Mouse (Mus musculus): ENCODE results near the gene Ccr8. TPM values are rescaled to one million over a fixed set of nuclear protein-coding genes. Genes with fewer than 3 reads are reported as not detected.
"Not testable (repeated sequence)": the region's sequence is repeated elsewhere in the genome, so short reads cannot be mapped to it uniquely, and the experiment has no call there.

The Ccr8 gene
- polyA plus RNA-seq, 1 experiment = 19.2 TPM

- Histone ChIP-seq H3K27ac (ENCODE audit: control insufficient read depth, insufficient read depth, low read length) (no peak overlapping the region), H3K36me3 (ENCODE audit: control insufficient read depth, insufficient read depth, low read length) (no peaks in the 10 kb centered on the region), H3K4me1 (replicated peaks; ENCODE audit: control insufficient read depth, insufficient read depth, low read length) (peaks cover 11% of the 10 kb centered on the region), H3K27me3 (ENCODE audit: control insufficient read depth, insufficient read depth, low read length) (no peaks in the 10 kb centered on the region), H3K4me3 (ENCODE audit: control insufficient read depth, insufficient read depth, low read length) (no peak overlapping the region)
- peak; percentile 61 for DNase-seq
- TF ChIP-seq CTCF (IDR thresholded peaks at IDR 0.05; ENCODE audit: borderline replicate concordance, control insufficient read depth, extremely low read depth, insufficient read depth, low read length, poor library complexity) = no peak; the same call in 1 of the 2 replicates
- TF ChIP-seq POLR2A (IDR thresholded peaks at IDR 0.05; ENCODE audit: control insufficient read depth, extremely low read depth, insufficient read depth, low read length, poor library complexity) = no peak
- WGBS = 27% methylated on average over 7 of the region's 7 CpGs
These were observed 6.8 kb downstream of the Ccr8 start for GRCm38 (mm10) chr9:120098682-120099081.

- no peak for TF ChIP-seq CTCF (IDR thresholded peaks at IDR 0.05; ENCODE audit: borderline replicate concordance, control insufficient read depth, extremely low read depth, insufficient read depth, low read length, poor library complexity)
- no peak for TF ChIP-seq POLR2A (IDR thresholded peaks at IDR 0.05; ENCODE audit: control insufficient read depth, extremely low read depth, insufficient read depth, low read length, poor library complexity)
- Histone ChIP-seq H3K27ac (ENCODE audit: control insufficient read depth, insufficient read depth, low read length) (no peak overlapping the region), H3K4me3 (ENCODE audit: control insufficient read depth, insufficient read depth, low read length) (no peak overlapping the region), H3K4me1 (replicated peaks; ENCODE audit: control insufficient read depth, insufficient read depth, low read length) (peaks cover 9% of the 10 kb centered on the region), H3K36me3 (ENCODE audit: control insufficient read depth, insufficient read depth, low read length) (no peaks in the 10 kb centered on the region), H3K27me3 (ENCODE audit: control insufficient read depth, insufficient read depth, low read length) (no peaks in the 10 kb centered on the region)
- no peak for DNase-seq
- 94% methylated on average over 8 of the region's 8 CpGs for WGBS
These were observed 7.4 kb downstream of the Ccr8 start for GRCm38 (mm10) chr9:120099304-120099703.

- Histone ChIP-seq H3K27me3 (ENCODE audit: control insufficient read depth, insufficient read depth, low read length) (no peaks in the 10 kb centered on the region), H3K27ac (ENCODE audit: control insufficient read depth, insufficient read depth, low read length) (no peak overlapping the region), H3K36me3 (ENCODE audit: control insufficient read depth, insufficient read depth, low read length) (no peaks in the 10 kb centered on the region), H3K4me1 (replicated peaks; ENCODE audit: control insufficient read depth, insufficient read depth, low read length) (peaks cover 3% of the 10 kb centered on the region), H3K4me3 (ENCODE audit: control insufficient read depth, insufficient read depth, low read length) (no peak overlapping the region)
- TF ChIP-seq CTCF (IDR thresholded peaks at IDR 0.05; ENCODE audit: borderline replicate concordance, control insufficient read depth, extremely low read depth, insufficient read depth, low read length, poor library complexity) (no peak), POLR2A (IDR thresholded peaks at IDR 0.05; ENCODE audit: control insufficient read depth, extremely low read depth, insufficient read depth, low read length, poor library complexity) (no peak)
- no peak for DNase-seq
- 95% methylated on average over 2 of the region's 2 CpGs for WGBS
These were observed 9.3 kb downstream of the Ccr8 start for GRCm38 (mm10) chr9:120101165-120101564.

DNA sequence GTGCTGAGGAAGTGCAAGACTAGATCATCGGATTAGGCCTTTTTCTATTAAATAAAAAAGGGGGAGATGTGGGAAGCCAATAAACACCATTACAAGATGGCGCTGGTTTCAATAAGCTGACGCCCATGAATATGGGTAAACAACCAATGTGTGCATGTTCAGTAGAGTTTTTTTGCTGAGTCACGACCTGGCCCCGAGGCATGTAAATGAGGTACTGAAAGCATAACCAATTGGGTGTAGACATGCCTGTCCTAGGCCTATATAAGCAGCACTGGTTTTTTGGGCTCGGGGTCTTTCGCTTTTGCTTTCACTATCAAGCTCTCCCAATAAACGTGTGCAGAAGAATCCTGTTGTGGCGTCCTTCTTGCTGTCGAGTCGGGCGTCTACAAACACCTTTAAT is 17.0 kb downstream of the Ccr8 start:
- not testable (repeated sequence) for H3K4me3 ChIP-seq (ENCODE audit: control insufficient read depth, insufficient read depth, low read length); DNase-seq; H3K4me1 ChIP-seq (replicated peaks; ENCODE audit: control insufficient read depth, insufficient read depth, low read length); H3K27ac ChIP-seq (ENCODE audit: control insufficient read depth, insufficient read depth, low read length); H3K27me3 ChIP-seq (ENCODE audit: control insufficient read depth, insufficient read depth, low read length); H3K36me3 ChIP-seq (ENCODE audit: control insufficient read depth, insufficient read depth, low read length)
- WGBS = 93% methylated on average over 12 of the region's 12 CpGs

DNA sequence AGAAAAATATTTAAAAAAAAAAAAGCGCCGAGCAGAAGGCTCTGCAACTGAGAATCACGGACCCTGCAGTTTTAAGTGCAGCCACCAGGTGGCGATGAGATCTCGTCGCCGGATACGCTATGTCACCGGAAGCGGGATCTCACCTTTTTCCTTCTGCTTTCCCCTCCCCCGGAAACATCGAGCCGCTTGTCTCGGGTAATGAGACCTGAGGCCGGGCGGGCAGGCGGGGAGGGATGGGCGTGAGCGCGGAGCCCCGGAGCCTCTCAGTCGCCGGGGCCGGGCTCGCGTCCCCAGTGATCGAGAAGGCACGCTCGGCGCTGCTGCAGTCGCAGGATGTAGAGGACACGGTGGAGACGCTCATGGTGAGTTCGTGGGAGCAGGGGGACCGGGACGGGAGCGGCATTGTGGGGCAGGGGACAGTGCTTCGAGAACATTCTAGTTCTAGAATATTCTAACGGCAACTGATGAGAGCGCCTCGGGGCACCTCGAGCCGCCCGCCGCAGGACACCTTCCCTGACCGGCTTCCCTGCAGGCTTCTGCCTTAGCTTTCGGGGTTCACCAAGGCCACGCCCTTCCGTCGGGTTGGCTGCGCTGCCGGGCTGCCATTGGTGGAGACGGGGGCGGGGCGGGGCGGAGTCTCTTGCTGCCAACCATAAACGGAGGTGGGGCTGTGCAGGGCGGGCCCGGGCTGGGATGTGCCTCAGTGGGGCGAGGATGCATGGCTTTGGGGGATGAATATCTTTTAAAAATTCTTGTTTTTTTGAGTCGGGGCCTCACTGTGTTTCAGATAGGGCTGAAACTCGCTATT is 18.5 kb downstream of the Ccr8 start, which contains the start of gene Slc25a38:
Gene Slc25a38 (plus strand): TSS at position 164 of the 808 bp plus-strand sequence.
- peak within 1 kb of the TSS; percentile 90 for H3K4me3 ChIP-seq (ENCODE audit: control insufficient read depth, insufficient read depth, low read length)
- H3K4me1 ChIP-seq (replicated peaks; ENCODE audit: control insufficient read depth, insufficient read depth, low read length) = peaks cover 3% of the 10 kb centered on the region; the same call in 1 of the 2 replicates
- TF ChIP-seq CTCF (IDR thresholded peaks at IDR 0.05; ENCODE audit: borderline replicate concordance, control insufficient read depth, extremely low read depth, insufficient read depth, low read length, poor library complexity) = peak; percentile 83
- TF ChIP-seq POLR2A (IDR thresholded peaks at IDR 0.05; ENCODE audit: control insufficient read depth, extremely low read depth, insufficient read depth, low read length, poor library complexity) = peak; percentile 82
- peak within 1 kb of the TSS; percentile 84 for H3K27ac ChIP-seq (ENCODE audit: control insufficient read depth, insufficient read depth, low read length)
- DNase-seq = peak; percentile 95
- no peaks in the 10 kb centered on the region for H3K36me3 ChIP-seq (ENCODE audit: control insufficient read depth, insufficient read depth, low read length)
- no peaks in the 10 kb centered on the region for H3K27me3 ChIP-seq (ENCODE audit: control insufficient read depth, insufficient read depth, low read length)
- WGBS = under 1% methylated on average over 62 of the region's 62 CpGs

DNA sequence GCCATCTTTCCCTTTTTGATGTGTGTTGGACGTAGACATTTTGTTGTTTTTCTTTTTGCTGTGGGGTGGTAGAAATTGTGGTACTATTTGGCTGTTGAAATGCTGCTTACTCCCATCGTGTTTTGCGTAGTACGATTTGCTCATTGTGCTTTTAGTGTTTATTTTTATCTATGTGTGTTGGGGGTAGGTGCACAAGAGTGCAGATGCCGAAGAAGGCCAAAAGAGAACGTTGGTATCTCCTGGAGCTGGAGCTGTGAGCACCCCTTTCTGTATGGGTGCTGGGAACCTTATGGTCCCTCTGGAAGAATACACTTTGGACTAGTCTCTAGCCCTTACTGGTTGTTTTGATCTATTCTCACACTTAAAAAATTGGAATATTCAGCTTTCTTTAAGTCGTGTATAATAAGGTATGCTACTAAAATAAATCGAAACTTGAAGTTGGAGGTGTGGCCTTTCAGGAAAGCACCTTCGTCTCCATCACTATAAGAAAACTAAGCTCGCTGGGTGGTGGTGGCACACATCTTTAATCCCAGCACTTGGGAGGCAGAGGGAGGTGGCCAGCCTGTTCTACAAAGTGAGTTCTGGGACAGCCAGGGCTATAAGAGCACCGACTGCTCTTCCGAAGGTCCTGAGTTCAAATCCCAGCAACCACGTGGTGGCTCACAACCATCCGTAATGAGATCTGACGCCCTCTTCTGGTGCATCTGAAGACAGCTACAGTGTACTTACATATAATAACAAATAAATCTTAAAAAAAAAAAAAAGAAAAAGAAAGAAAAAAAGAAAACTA is 19.4 kb downstream of the Ccr8 start:
- H3K4me3 ChIP-seq (ENCODE audit: control insufficient read depth, insufficient read depth, low read length) = no peak overlapping the region
- no peaks in the 10 kb centered on the region for H3K27me3 ChIP-seq (ENCODE audit: control insufficient read depth, insufficient read depth, low read length)
- 72% methylated on average over 15 of the region's 15 CpGs for WGBS
- no peaks in the 10 kb centered on the region for H3K36me3 ChIP-seq (ENCODE audit: control insufficient read depth, insufficient read depth, low read length)
- DNase-seq = no peak
- peaks cover 7% of the 10 kb centered on the region for H3K4me1 ChIP-seq (replicated peaks; ENCODE audit: control insufficient read depth, insufficient read depth, low read length)
- H3K27ac ChIP-seq (ENCODE audit: control insufficient read depth, insufficient read depth, low read length) = no peak overlapping the region
- TF ChIP-seq CTCF (IDR thresholded peaks at IDR 0.05; ENCODE audit: borderline replicate concordance, control insufficient read depth, extremely low read depth, insufficient read depth, low read length, poor library complexity) (no peak), POLR2A (IDR thresholded peaks at IDR 0.05; ENCODE audit: control insufficient read depth, extremely low read depth, insufficient read depth, low read length, poor library complexity) (no peak)

Data from thymus, adult 2 months (tissue).